Mouse (Mus musculus): ENCODE measurements around the gene Phyhipl. TPM values are rescaled to one million over a fixed set of nuclear protein-coding genes. Genes with fewer than 3 reads are reported as not detected.
A peak's percentile ranks its signal among the peaks of the same experiment; 100 is the strongest.

Phyhipl gene
- polyA plus RNA-seq, 1 experiment from 2014 or later = 162 TPM

DNA sequence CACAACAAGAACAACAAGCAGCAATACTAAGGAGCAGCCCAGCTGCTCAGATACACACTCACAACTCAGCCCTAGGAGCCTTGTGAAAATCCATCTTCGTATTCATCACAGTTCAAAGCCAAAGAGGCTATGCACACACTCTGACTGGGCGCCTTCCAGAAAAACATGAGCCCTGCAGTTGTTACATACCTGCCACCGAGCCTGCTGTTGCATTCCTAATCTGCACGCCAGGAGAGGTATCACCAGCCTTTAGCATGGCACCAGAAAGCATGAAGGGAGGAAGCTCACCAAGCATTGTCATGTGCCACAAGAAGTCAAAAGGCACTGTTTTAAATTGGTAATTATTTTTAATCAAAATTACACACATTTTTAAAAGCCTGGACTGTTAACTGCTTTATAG, 1.1 kb downstream of the Phyhipl start:
- no peak overlapping the region for H3K9ac ChIP-seq (replicated peaks)
- ATAC-seq = no peak
- H3K36me3 ChIP-seq = no peaks in the 10 kb centered on the region
- H3K27ac ChIP-seq = no peak overlapping the region
- peaks cover 20% of the 10 kb centered on the region for H3K4me1 ChIP-seq (replicated peaks)
- no peak overlapping the region for H3K4me2 ChIP-seq (replicated peaks)
- H3K9me3 ChIP-seq = no peaks in the 10 kb centered on the region
- 81% methylated on average over 4 of the region's 4 CpGs for WGBS
- no peak overlapping the region for H3K4me3 ChIP-seq (replicated peaks)
- H3K27me3 ChIP-seq = 0 out of 2 replicates have a peak, but pooled peaks cover 4% of the 10 kb centered on the region

DNA sequence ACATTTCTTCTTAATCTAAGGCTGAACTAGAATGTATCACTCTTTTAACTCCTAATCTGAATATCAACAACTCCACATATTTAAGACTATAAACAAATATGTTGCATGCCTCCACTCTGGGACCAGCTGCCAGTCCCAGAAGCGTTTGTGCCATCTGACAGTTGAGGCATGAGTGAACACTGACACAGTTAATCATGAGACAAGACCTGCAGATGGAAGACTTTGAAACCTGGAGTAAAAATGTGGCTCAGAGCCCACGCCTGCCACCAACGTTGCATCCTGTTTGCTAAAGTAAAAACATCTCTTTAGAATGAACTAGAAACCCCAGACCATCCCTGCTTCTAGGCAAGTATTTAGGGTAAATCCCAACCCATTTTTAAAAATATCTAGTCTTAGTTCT, 1.6 kb downstream of the Phyhipl start:
- Histone ChIP-seq H3K9me3 (no peaks in the 10 kb centered on the region), H3K4me1 (replicated peaks) (peaks cover 20% of the 10 kb centered on the region), H3K27me3 (0 out of 2 replicates have a peak, but pooled peaks cover 4% of the 10 kb centered on the region), H3K9ac (replicated peaks) (no peak overlapping the region), H3K27ac (no peak overlapping the region), H3K36me3 (no peaks in the 10 kb centered on the region), H3K4me2 (replicated peaks) (no peak overlapping the region), H3K4me3 (replicated peaks) (no peak overlapping the region)
- no peak for ATAC-seq
- WGBS = 78% methylated on average over 3 of the region's 3 CpGs

DNA sequence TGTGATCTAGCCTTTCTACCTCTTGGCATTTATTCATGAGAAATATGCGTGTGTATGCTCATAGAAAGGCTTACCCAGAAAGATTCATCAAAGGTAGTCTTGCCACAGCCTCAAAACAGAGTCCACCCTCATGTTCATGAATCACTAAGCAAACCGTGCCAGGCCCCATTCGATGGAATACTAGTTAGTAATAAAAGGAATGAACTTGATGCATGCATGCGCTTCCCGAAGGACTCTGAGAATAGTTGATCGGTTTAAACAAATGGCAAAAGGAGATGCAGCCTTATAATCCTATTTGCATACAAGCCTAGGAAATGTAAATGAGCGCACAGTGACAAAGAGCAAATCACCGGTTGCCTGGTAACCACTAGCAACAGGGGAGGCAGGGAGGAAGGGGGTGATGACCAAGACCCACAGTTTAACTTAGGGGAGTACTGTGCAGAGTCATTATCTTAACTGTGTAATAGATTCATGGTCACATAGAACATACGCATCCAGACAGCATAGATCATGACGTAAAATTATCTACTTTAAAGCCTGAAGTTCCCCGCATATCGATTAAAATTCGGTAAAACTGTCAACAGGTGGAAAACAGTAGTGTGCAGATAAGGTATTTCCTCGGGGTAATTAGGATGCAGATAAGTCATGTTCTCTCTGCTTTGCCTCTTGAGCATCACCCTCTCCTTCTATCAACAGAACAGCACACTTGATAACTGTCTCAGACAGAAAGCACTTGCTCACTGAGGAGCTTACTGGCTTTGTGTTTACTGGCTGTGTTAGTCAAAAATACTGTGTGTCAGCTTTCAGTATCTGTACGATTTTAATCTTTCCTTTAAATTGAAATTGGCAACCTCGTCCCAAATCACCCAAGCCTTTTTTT, 3.8 kb downstream of the Phyhipl start:
- no peak overlapping the region for H3K9ac ChIP-seq (replicated peaks)
- peak; percentile 89 for ATAC-seq
- 0 out of 2 replicates have a peak overlapping the region, but pooled peaks have one; percentile 11 for H3K4me3 ChIP-seq (replicated peaks)
- peak overlapping the region; percentile 39 for H3K4me2 ChIP-seq (replicated peaks)
- WGBS = 29% methylated on average over 16 of the region's 16 CpGs
- H3K4me1 ChIP-seq (replicated peaks) = peaks cover 20% of the 10 kb centered on the region
- no peaks in the 10 kb centered on the region for H3K9me3 ChIP-seq
- H3K27me3 ChIP-seq = 0 out of 2 replicates have a peak, but pooled peaks cover 4% of the 10 kb centered on the region
- H3K36me3 ChIP-seq = no peaks in the 10 kb centered on the region
- H3K27ac ChIP-seq = 0 out of 2 replicates have a peak overlapping the region, but pooled peaks have one; percentile 5

- no peak overlapping the region for H3K9ac ChIP-seq (replicated peaks)
- WGBS = 62% methylated on average over 5 of the region's 5 CpGs
- no peaks in the 10 kb centered on the region for H3K36me3 ChIP-seq
- H3K4me3 ChIP-seq (replicated peaks) = no peak overlapping the region
- H3K4me2 ChIP-seq (replicated peaks) = no peak overlapping the region
- peaks cover 12% of the 10 kb centered on the region for H3K4me1 ChIP-seq (replicated peaks)
- H3K9me3 ChIP-seq = no peaks in the 10 kb centered on the region
- no peak for ATAC-seq
- H3K27me3 ChIP-seq = 0 out of 2 replicates have a peak, but pooled peaks cover 4% of the 10 kb centered on the region
- H3K27ac ChIP-seq = no peak overlapping the region
Measured at GRCm38 (mm10) chr10:70648831-70649230, 6.9 kb downstream of the Phyhipl start.

DNA sequence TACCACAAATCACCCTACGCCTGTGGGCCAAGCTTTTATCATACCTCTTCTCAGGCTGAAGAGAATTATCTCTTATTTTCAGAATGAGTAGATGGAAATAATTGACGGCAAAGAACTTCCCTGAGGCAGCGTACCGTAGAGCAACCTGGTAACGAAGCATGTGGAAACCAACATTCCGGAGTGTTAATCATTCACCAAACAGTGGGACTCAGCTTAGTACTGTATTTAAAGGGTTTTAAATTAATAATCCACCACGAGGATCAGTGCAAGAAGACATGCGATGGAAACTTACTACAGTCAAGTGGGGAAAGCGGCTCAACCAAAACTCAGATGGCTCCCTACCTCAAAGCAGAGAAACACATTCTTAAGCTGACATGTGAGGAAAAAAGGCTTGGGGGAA, 12.6 kb downstream of the Phyhipl start:
- Histone ChIP-seq H3K4me2 (replicated peaks) (no peak overlapping the region), H3K27ac (no peak overlapping the region), H3K9me3 (no peaks in the 10 kb centered on the region), H3K4me1 (replicated peaks) (peaks cover 15% of the 10 kb centered on the region; the same call in 1 of the 2 replicates), H3K4me3 (replicated peaks) (no peak overlapping the region), H3K9ac (replicated peaks) (no peak overlapping the region), H3K27me3 (no peaks in the 10 kb centered on the region), H3K36me3 (no peaks in the 10 kb centered on the region)
- no peak for ATAC-seq
- 76% methylated on average over 9 of the region's 9 CpGs for WGBS

DNA sequence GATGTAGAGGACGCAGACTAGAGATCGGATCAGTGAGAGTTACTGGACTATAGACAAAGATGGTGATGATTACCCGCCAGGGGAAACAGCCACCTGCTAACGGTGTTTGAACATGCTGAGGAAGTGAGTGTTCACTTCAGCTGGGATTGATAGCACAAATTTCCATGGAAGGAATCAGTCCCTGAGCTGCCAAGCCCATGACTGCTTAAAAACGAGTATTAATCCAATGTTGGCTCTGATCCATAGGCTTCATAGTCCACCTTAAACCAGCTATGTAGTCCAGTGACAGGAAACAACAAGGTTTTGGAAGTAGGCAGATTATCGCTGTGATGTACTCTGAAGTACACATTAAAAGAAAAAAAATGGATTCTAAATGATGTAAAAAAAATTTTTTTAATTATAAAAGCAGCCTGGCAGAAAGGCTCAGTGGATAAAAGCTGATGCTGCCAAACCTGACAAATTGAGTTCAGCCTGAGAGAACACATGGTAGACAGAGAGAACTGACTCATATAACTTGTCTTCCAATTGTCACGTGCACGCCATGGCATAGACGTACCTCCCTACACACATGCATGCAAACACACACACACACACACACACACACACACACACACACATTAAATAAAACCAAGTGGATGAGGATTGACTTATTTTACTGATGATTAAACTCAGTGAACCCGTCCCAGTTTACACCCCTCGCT, 14.7 kb downstream of the Phyhipl start:
- H3K27me3 ChIP-seq = no peaks in the 10 kb centered on the region
- H3K4me3 ChIP-seq (replicated peaks) = no peak overlapping the region
- no peak overlapping the region for H3K27ac ChIP-seq
- no peak overlapping the region for H3K9ac ChIP-seq (replicated peaks)
- H3K9me3 ChIP-seq = no peaks in the 10 kb centered on the region
- WGBS = 84% methylated on average over 11 of the region's 11 CpGs
- H3K4me2 ChIP-seq (replicated peaks) = no peak overlapping the region
- H3K36me3 ChIP-seq = no peaks in the 10 kb centered on the region
- ATAC-seq = no peak
- H3K4me1 ChIP-seq (replicated peaks) = peaks cover 18% of the 10 kb centered on the region; the same call in 1 of the 2 replicates

GRCm38 (mm10) chr10:70640075-70640737, 15.6 kb downstream of the Phyhipl start:
- WGBS = 42% methylated on average over 17 of the region's 17 CpGs
- H3K4me1 ChIP-seq (replicated peaks) = peaks cover 18% of the 10 kb centered on the region; the same call in 1 of the 2 replicates
- no peak overlapping the region for H3K4me3 ChIP-seq (replicated peaks)
- peak; percentile 74; the same call in 1 of the 2 replicates for ATAC-seq
- H3K4me2 ChIP-seq (replicated peaks) = no peak overlapping the region
- H3K9ac ChIP-seq (replicated peaks) = no peak overlapping the region
- H3K9me3 ChIP-seq = no peaks in the 10 kb centered on the region
- no peaks in the 10 kb centered on the region for H3K27me3 ChIP-seq
- peak overlapping the region; percentile 21; the same call in 1 of the 2 replicates for H3K27ac ChIP-seq
- H3K36me3 ChIP-seq = no peaks in the 10 kb centered on the region

DNA sequence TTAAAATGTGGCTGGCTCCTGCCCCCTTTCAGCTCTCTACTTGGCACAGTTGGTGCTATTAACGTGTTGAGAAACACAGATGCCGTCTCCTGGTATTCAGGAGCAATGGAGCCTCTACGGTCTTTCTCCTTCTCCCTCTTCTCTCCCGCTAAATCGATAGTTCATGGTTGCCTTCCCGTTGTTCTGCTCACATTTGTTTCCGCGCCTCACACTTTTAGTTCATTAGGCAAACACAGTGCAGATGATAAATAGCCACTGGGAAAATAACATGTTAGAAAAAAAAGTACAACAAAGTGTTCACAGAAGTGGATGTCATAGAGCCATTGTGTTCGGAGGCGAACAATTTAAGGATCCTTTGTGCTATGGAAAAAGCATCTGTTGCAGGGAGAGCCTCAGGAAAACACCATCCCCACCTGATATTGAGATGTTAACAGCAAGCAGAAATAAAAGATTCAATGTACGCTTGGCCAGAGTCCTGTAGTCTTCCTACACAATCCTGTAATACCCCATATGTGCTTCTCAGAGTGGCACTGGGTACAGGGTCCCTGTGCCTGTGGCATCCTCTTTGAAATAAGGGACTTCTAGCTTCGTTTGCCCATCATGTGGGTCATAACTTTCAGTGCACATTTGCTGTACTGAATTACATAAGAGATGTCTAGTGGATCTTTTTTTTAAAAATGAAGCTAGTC, 18.0 kb downstream of the Phyhipl start:
- Histone ChIP-seq H3K4me3 (replicated peaks) (no peak overlapping the region), H3K4me1 (replicated peaks) (peaks cover 18% of the 10 kb centered on the region; the same call in 1 of the 2 replicates), H3K9me3 (no peaks in the 10 kb centered on the region), H3K27me3 (no peaks in the 10 kb centered on the region), H3K9ac (replicated peaks) (no peak overlapping the region), H3K36me3 (no peaks in the 10 kb centered on the region), H3K4me2 (replicated peaks) (no peak overlapping the region), H3K27ac (no peak overlapping the region)
- WGBS = 60% methylated on average over 12 of the region's 12 CpGs
- no peak for ATAC-seq

DNA sequence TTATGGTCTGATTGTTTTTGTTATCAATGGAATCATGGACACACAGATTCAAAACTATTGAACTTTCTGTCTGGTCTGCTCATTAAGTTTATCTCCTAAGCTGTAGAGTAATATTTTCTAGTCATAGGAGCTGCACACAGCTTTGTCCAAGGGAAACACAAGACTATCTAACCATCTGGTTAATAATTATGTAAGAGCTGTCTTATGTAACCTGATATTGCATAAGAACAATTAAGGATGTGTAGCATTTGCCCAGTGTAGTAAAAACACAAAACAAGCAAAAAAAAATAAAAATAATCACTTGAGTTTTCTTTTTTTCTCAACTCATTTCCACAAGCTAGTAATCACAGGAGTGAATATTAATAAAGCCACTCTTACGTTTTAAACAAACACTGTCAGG, 20.5 kb downstream of the Phyhipl start:
- H3K27me3 ChIP-seq = no peaks in the 10 kb centered on the region
- WGBS = 88% methylated on average over 1 of the region's 1 CpGs

GRCm38 (mm10) chr10:70631142-70631541, 24.6 kb downstream of the Phyhipl start:
- Histone ChIP-seq H3K36me3 (no peaks in the 10 kb centered on the region), H3K4me1 (replicated peaks) (no peaks in the 10 kb centered on the region), H3K27me3 (no peaks in the 10 kb centered on the region), H3K9me3 (no peaks in the 10 kb centered on the region), H3K27ac (no peak overlapping the region), H3K9ac (replicated peaks) (no peak overlapping the region), H3K4me2 (replicated peaks) (no peak overlapping the region), H3K4me3 (replicated peaks) (no peak overlapping the region)
- 88% methylated on average over 1 of the region's 1 CpGs for WGBS
- ATAC-seq = no peak

More for the DNA sequence above, 20.5 kb downstream of the Phyhipl start:
- Histone ChIP-seq H3K4me3 (replicated peaks) (no peak overlapping the region), H3K4me1 (replicated peaks) (peaks cover 15% of the 10 kb centered on the region; the same call in 1 of the 2 replicates), H3K27ac (no peak overlapping the region), H3K9me3 (no peaks in the 10 kb centered on the region), H3K4me2 (replicated peaks) (no peak overlapping the region), H3K9ac (replicated peaks) (no peak overlapping the region), H3K36me3 (no peaks in the 10 kb centered on the region)
- ATAC-seq = no peak

GRCm38 (mm10) chr10:70623461-70623860, 32.3 kb downstream of the Phyhipl start:
- 93% methylated on average over 3 of the region's 3 CpGs for WGBS
- H3K27me3 ChIP-seq = no peaks in the 10 kb centered on the region
- H3K9me3 ChIP-seq = no peaks in the 10 kb centered on the region
- no peak overlapping the region for H3K4me2 ChIP-seq (replicated peaks)
- no peaks in the 10 kb centered on the region for H3K36me3 ChIP-seq
- no peak overlapping the region for H3K27ac ChIP-seq
- H3K4me3 ChIP-seq (replicated peaks) = no peak overlapping the region
- H3K4me1 ChIP-seq (replicated peaks) = no peaks in the 10 kb centered on the region
- H3K9ac ChIP-seq (replicated peaks) = no peak overlapping the region
- no peak for ATAC-seq
